Mouse (Mus musculus) heart, embryonic 13.5 days (tissue): Measurements from ENCODE around the gene Pdik1l. TPM values are rescaled to one million over a fixed set of nuclear protein-coding genes. Genes with fewer than 3 reads are reported as not detected.

Experiments used
- ATAC-seq: fragments of 200-750 bp; cut with Nextera tagmentation; 2 replicates; pipeline ENCODE4 v1.8.0; 2017; ENCODE audit warnings: moderate TSS enrichment; ENCODE audit not compliant: insufficient number of reproducible peaks, low FRiP score, low TSS enrichment; ENCODE audit errors: extremely low read depth
- H3K27ac ChIP-seq: fragments of 300-500 bp; sonication (generic); replicated peaks from 2 replicates; pipeline ENCODE4 v1.5.1; 2015; ENCODE audit warnings: moderate library complexity, mild to moderate bottlenecking, inconsistent platforms
- H3K27me3 ChIP-seq: fragments of 300-500 bp; sonication (generic); replicated peaks from 2 replicates; pipeline ENCODE4 v1.6.1; 2015; ENCODE audit warnings: mild to moderate bottlenecking, inconsistent platforms
- H3K36me3 ChIP-seq: fragments of 300-500 bp; sonication (generic); 2 replicates; pipeline ENCODE4 v1.6.1; 2015; ENCODE audit warnings: mild to moderate bottlenecking, inconsistent platforms
- H3K4me1 ChIP-seq: fragments of 300-500 bp; sonication (generic); 2 replicates; pipeline ENCODE4 v1.6.1; 2015; ENCODE audit warnings: inconsistent platforms
- H3K4me2 ChIP-seq: fragments of 300-500 bp; sonication (generic); 2 replicates; pipeline ENCODE4 v1.6.1; 2015; ENCODE audit warnings: inconsistent platforms, mild to moderate bottlenecking, moderate library complexity
- H3K4me3 ChIP-seq: fragments of 300-500 bp; sonication (generic); 2 replicates; pipeline ENCODE4 v1.5.1; 2015; ENCODE audit warnings: moderate library complexity, mild to moderate bottlenecking, inconsistent platforms
- H3K9ac ChIP-seq: fragments of 300-500 bp; sonication (generic); 2 replicates; pipeline ENCODE4 v1.6.1; 2015; ENCODE audit warnings: inconsistent platforms, mild to moderate bottlenecking, moderate library complexity
- H3K9me3 ChIP-seq: fragments of 300-500 bp; sonication (generic); 2 replicates; pipeline ENCODE4 v1.6.1; 2016; ENCODE audit warnings: inconsistent platforms
- WGBS: fragments of 180-500 bp; shearing (Covaris S2); methylation state at CpG from one replicate; pipeline ENCODE4 v1.1.7; 2015; ENCODE audit warnings: mixed read lengths; 5-methylcytosine and 5-hydroxymethylcytosine counted together
- polyA plus RNA-seq: library from polyadenylated mRNA; unstranded; fragments of >200 nt; fragmentation: Nextera tagmentation; extraction: Ambion mirVana; gene quantifications from 2 replicates; pipeline ENCODE4 v1.2.1, GENCODE M21; 2015

Gene Pdik1l
- polyA plus RNA-seq, 1 experiment from 2014 or later = 13.5 TPM

- Histone ChIP-seq H3K9ac (peak overlapping the region; percentile 88), H3K4me1 (peaks cover 34% of the 10 kb centered on the region), H3K27me3 (no peaks in the 10 kb centered on the region), H3K36me3 (peaks cover 24% of the 10 kb centered on the region), H3K9me3 (peaks cover 4% of the 10 kb centered on the region; the same call in 1 of the 2 replicates), H3K4me2 (peak overlapping the region; percentile 74; the same call in 1 of the 2 replicates), H3K4me3 (no peak overlapping the region), H3K27ac (peak overlapping the region; percentile 99)
- WGBS = 64% methylated on average over 4 of the region's 4 CpGs
- no peak for ATAC-seq
Measured at GRCm38 (mm10) chr4:134314081-134314655, 26.5 kb upstream of the Pdik1l start.

GRCm38 (mm10) chr4:134312901-134313300 lies 25.2 kb upstream of the Pdik1l start:
- WGBS = 95% methylated on average over 6 of the region's 6 CpGs
- no peak overlapping the region for H3K4me3 ChIP-seq

GRCm38 (mm10) chr4:134312341-134312740 lies 24.6 kb upstream of the Pdik1l start:
- 76% methylated on average over 5 of the region's 5 CpGs for WGBS
- H3K27me3 ChIP-seq = no peaks in the 10 kb centered on the region
- peaks cover 7% of the 10 kb centered on the region for H3K36me3 ChIP-seq
- H3K9ac ChIP-seq = no peak overlapping the region
- no peak overlapping the region for H3K4me3 ChIP-seq
- no peak for ATAC-seq
- H3K27ac ChIP-seq = no peak overlapping the region
- H3K4me1 ChIP-seq = peaks cover 26% of the 10 kb centered on the region
- peaks cover 4% of the 10 kb centered on the region; the same call in 1 of the 2 replicates for H3K9me3 ChIP-seq
- no peak overlapping the region for H3K4me2 ChIP-seq

More at GRCm38 (mm10) chr4:134312901-134313300, 25.2 kb upstream of the Pdik1l start:
- Histone ChIP-seq H3K9ac (no peak overlapping the region), H3K36me3 (peaks cover 13% of the 10 kb centered on the region), H3K4me1 (peaks cover 26% of the 10 kb centered on the region), H3K27ac (no peak overlapping the region), H3K27me3 (no peaks in the 10 kb centered on the region), H3K4me2 (no peak overlapping the region), H3K9me3 (peaks cover 4% of the 10 kb centered on the region; the same call in 1 of the 2 replicates)
- no peak for ATAC-seq

GRCm38 (mm10) chr4:134311784-134312183 lies 24.1 kb upstream of the Pdik1l start:
- WGBS = 71% methylated on average over 9 of the region's 9 CpGs
- no peaks in the 10 kb centered on the region for H3K27me3 ChIP-seq
- H3K36me3 ChIP-seq = peaks cover 2% of the 10 kb centered on the region
- no peak overlapping the region for H3K27ac ChIP-seq
- peaks cover 4% of the 10 kb centered on the region; the same call in 1 of the 2 replicates for H3K9me3 ChIP-seq
- H3K4me3 ChIP-seq = no peak overlapping the region
- H3K4me2 ChIP-seq = no peak overlapping the region
- ATAC-seq = no peak
- H3K9ac ChIP-seq = no peak overlapping the region
- peaks cover 26% of the 10 kb centered on the region for H3K4me1 ChIP-seq

- WGBS = 89% methylated on average over 9 of the region's 9 CpGs
- no peak for ATAC-seq
- H3K27ac ChIP-seq = no peak overlapping the region
- no peaks in the 10 kb centered on the region for H3K27me3 ChIP-seq
- H3K9ac ChIP-seq = no peak overlapping the region
- H3K36me3 ChIP-seq = no peaks in the 10 kb centered on the region
- peaks cover 30% of the 10 kb centered on the region for H3K4me1 ChIP-seq
- H3K4me3 ChIP-seq = no peak overlapping the region
- H3K9me3 ChIP-seq = peaks cover 4% of the 10 kb centered on the region; the same call in 1 of the 2 replicates
- H3K4me2 ChIP-seq = no peak overlapping the region
Measured at GRCm38 (mm10) chr4:134310656-134311055, 23.0 kb upstream of the Pdik1l start.

- Histone ChIP-seq H3K9ac (no peak overlapping the region), H3K27ac (no peak overlapping the region), H3K36me3 (no peaks in the 10 kb centered on the region), H3K27me3 (no peaks in the 10 kb centered on the region), H3K4me1 (peaks cover 30% of the 10 kb centered on the region), H3K4me3 (no peak overlapping the region), H3K4me2 (no peak overlapping the region), H3K9me3 (peaks cover 4% of the 10 kb centered on the region; the same call in 1 of the 2 replicates)
- ATAC-seq = no peak
- WGBS = 80% methylated on average over 7 of the region's 7 CpGs
Measured at GRCm38 (mm10) chr4:134310106-134310505, 22.4 kb upstream of the Pdik1l start.

GRCm38 (mm10) chr4:134307367-134308072 lies 19.8 kb upstream of the Pdik1l start:
- Histone ChIP-seq H3K9me3 (no peaks in the 10 kb centered on the region), H3K4me3 (no peak overlapping the region), H3K4me1 (peaks cover 22% of the 10 kb centered on the region), H3K4me2 (peak overlapping the region; percentile 56), H3K36me3 (no peaks in the 10 kb centered on the region), H3K27ac (0 out of 2 replicates have a peak overlapping the region, but pooled peaks have one; percentile 16), H3K27me3 (no peaks in the 10 kb centered on the region), H3K9ac (peak overlapping the region; percentile 8)
- 14% methylated on average over 12 of the region's 12 CpGs for WGBS
- ATAC-seq = no peak

- H3K4me1 ChIP-seq = peaks cover 27% of the 10 kb centered on the region
- no peak for ATAC-seq
- peak overlapping the region; percentile 16; the same call in 1 of the 2 replicates for H3K27ac ChIP-seq
- H3K36me3 ChIP-seq = no peaks in the 10 kb centered on the region
- H3K4me3 ChIP-seq = no peak overlapping the region
- H3K4me2 ChIP-seq = peak overlapping the region; percentile 56
- no peaks in the 10 kb centered on the region for H3K9me3 ChIP-seq
- H3K27me3 ChIP-seq = no peaks in the 10 kb centered on the region
- H3K9ac ChIP-seq = peak overlapping the region; percentile 8
- WGBS = 50% methylated on average over 2 of the region's 2 CpGs
Measured at GRCm38 (mm10) chr4:134306963-134307362, 19.3 kb upstream of the Pdik1l start.

- Histone ChIP-seq H3K4me1 (peaks cover 56% of the 10 kb centered on the region), H3K4me2 (no peak overlapping the region), H3K9me3 (no peaks in the 10 kb centered on the region), H3K27ac (peak overlapping the region; percentile 91), H3K36me3 (no peaks in the 10 kb centered on the region), H3K4me3 (no peak overlapping the region), H3K9ac (peak overlapping the region; percentile 45; the same call in 1 of the 2 replicates), H3K27me3 (no peaks in the 10 kb centered on the region)
- WGBS = 46% methylated on average over 5 of the region's 5 CpGs
- ATAC-seq = no peak
Measured at GRCm38 (mm10) chr4:134302084-134302483, 14.4 kb upstream of the Pdik1l start.

- Histone ChIP-seq H3K9ac (peak overlapping the region; percentile 54), H3K36me3 (no peaks in the 10 kb centered on the region), H3K9me3 (no peaks in the 10 kb centered on the region; the same call in 1 of the 2 replicates), H3K27me3 (no peaks in the 10 kb centered on the region), H3K27ac (peak overlapping the region; percentile 91), H3K4me2 (peak overlapping the region; percentile 48), H3K4me3 (0 out of 2 replicates have a peak overlapping the region, but pooled peaks have one; percentile 2), H3K4me1 (peaks cover 53% of the 10 kb centered on the region)
- 40% methylated on average over 9 of the region's 9 CpGs for WGBS
- 0 out of 2 replicates have a peak, but pooled peaks have one; percentile 27 for ATAC-seq
Measured at GRCm38 (mm10) chr4:134300316-134300715, 12.6 kb upstream of the Pdik1l start.

GRCm38 (mm10) chr4:134299498-134299810 lies 11.8 kb upstream of the Pdik1l start:
- no peak overlapping the region for H3K4me3 ChIP-seq
- 14% methylated on average over 4 of the region's 4 CpGs for WGBS
- no peaks in the 10 kb centered on the region; the same call in 1 of the 2 replicates for H3K9me3 ChIP-seq
- no peaks in the 10 kb centered on the region for H3K27me3 ChIP-seq
- peaks cover 61% of the 10 kb centered on the region for H3K4me1 ChIP-seq
- ATAC-seq = no peak; the same call in 1 of the 2 replicates
- H3K4me2 ChIP-seq = peak overlapping the region; percentile 48
- no peaks in the 10 kb centered on the region for H3K36me3 ChIP-seq
- peak overlapping the region; percentile 54 for H3K9ac ChIP-seq
- peak overlapping the region; percentile 91 for H3K27ac ChIP-seq
